Mouse (Mus musculus) bone marrow macrophage, adult 2 months (primary cell): ENCODE measurements at regions not wholly inside any gene's neighbourhood (a gene's known extent, or its start where the extent isn't known, plus 50 kb on each side); places are given as distances from the start of the nearest gene placed in this dataset.

ENCODE experiments used
- CTCF ChIP-seq: IDR thresholded peaks from 2 replicates; pipeline ENCODE4 v1.5.1; 2012; ENCODE audit warnings: low read depth, mild to moderate bottlenecking, low read length, moderate library complexity
- POLR2A ChIP-seq: IDR thresholded peaks from 2 replicates; pipeline ENCODE4 v1.6.1; 2012; ENCODE audit warnings: mild to moderate bottlenecking, low read depth, low read length, borderline replicate concordance

DNA sequence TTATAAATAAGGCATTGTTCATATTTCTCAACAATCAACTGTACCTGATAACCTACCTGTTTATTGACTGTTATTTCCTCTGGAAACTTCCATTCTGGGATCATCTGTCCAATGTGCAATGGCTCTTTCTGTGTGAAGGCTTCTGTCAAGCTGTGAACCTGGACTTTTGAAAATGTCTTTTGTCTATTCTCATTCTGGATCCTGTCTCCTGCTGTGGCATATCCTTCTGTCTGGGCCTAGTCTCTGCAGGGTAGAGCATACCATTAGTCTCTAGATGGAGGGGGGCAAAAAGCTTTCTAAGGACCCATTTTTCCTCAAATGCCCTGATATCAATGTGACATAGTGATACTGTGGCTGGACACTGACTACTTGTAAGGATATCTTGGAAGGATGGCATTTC lies 237.4 kb upstream of the Nrip1 start:
- TF ChIP-seq POLR2A (no peak), CTCF (no peak)
